Mouse (Mus musculus) adrenal gland, adult 2 months (tissue): ENCODE results near the gene Arhgef33. TPM values are rescaled to one million over a fixed set of nuclear protein-coding genes. Genes with fewer than 3 reads are reported as not detected.
A peak's percentile ranks its signal among the peaks of the same experiment; 100 is the strongest.
"Not testable (repeated sequence)": the region's sequence is repeated elsewhere in the genome, so short reads cannot be mapped to it uniquely, and the experiment has no call there.

Experiments
- DNase-seq: peaks from one replicate; pipeline ENCODE4 v3.0.0; 2021
- long read RNA-seq: library from polyadenylated mRNA; stranded (forward); transcript quantifications from one replicate; pipeline ENCODE4 v2.0.0, GENCODE M21; 2021
- polyA plus RNA-seq: library from polyadenylated mRNA; depleted of rRNA; stranded (reverse); fragments of >200 nt; gene quantifications from 2 replicates; pipeline ENCODE4 v1.2.3, GENCODE M21; 2012; rRNA removed
- total RNA-seq, 2 experiments: library from RNA; stranded (reverse); gene quantifications; 2 replicates each; pipeline ENCODE4 v1.2.3; 2021

The Arhgef33 gene
- total RNA-seq (1 to 10 TPM in 1 of 2 experiments, under 1 TPM in 1; 0.72 to 1.2 TPM), polyA plus RNA-seq (0.42 and 0.79 TPM in 2 replicates)
- long read RNA-seq, result 0 reads

DNA sequence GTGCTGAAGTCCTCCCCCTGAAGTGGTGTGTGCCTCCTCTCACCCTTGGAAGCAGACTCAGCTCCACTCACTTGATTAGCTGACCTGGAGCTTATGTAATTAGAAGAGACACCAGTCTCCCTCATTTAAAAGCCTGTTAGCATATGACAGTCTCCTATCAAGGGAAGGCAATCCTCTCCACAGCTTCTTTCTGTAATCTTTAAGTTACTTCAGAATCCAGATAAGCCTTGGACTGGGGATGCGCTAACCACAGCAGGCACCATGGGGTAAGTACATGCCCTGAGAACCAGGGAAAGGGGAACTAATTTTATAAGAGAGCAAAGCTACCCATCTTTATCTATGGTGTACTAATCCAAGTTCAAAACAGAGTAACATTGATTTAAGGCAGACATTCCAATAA, at the start of gene Arhgef33:
Arhgef33 (plus strand) TSS at position 157 of the 400 bp plus-strand sequence.
- no peak for DNase-seq

GRCm38 (mm10) chr17:80267065-80267464, 40.1 kb upstream of the Arhgef33 start:
- DNase-seq, result no peak

DNA sequence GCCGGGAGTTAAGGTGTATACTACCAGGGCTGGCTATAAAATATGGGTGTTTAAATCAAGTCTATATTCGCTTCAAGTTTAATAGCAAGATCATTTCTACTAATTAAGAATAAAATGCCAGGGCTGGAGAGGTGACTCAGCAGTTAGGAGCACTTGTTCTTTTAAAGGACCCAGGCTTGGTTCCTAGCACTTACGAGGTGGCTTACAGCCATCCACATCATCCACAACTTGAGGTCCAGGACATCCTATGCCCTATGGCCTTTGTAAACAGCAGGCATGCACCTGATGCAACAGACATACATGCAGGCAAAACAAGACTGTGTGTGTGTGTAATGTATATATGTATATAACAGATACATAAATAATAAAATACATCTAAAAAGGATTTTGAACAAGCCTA, 39.1 kb upstream of the Arhgef33 start:
- no peak for DNase-seq

DNA sequence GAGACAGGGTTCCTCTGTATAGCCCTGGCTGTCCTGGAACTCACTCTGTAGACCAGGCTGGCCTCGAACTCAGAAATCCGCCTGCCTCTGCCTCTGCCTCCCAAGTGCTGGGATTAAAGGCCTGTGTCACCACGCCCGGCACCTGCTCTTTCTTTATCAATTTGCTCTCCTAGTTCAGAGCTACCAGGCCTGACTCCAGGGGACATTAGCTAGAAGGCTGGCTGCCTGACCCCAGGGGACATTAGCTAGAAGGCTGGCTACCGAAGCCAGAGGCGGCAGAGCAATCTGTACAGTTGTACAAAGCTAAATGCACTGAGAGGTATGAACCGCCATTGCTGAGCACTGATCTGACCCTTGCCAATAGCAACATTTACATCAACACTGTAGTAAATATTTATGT, 36.6 kb upstream of the Arhgef33 start:
- not testable (repeated sequence) for DNase-seq

- DNase-seq, result no peak
Measured at GRCm38 (mm10) chr17:80278255-80278654, 29.0 kb upstream of the Arhgef33 start.

GRCm38 (mm10) chr17:80279340-80280070, 27.7 kb upstream of the Arhgef33 start:
- no peak for DNase-seq

GRCm38 (mm10) chr17:80284446-80284845, 22.8 kb upstream of the Arhgef33 start:
- no peak for DNase-seq

DNA sequence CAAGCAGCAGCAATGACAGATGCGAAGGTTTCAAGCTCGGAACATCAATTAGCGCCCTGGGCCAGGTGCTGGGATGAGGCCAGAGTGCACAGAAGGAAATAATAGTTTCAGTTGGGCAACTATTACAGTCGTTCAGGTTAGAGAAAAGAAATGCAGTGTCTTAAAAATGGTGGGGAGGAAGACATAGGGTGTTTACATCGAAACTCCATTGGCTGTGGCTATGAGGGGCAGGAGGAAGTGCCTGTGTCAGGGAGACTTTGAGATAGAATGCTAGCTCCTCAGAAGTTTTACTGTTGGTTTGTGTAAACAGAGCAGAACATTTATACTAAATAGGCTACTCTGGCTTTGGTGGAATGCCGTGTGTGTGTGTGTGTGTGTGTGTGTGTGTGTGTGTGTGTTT, 19.2 kb upstream of the Arhgef33 start:
- DNase-seq, result no peak

GRCm38 (mm10) chr17:80289280-80290073, 17.7 kb upstream of the Arhgef33 start:
- no peak for DNase-seq

DNA sequence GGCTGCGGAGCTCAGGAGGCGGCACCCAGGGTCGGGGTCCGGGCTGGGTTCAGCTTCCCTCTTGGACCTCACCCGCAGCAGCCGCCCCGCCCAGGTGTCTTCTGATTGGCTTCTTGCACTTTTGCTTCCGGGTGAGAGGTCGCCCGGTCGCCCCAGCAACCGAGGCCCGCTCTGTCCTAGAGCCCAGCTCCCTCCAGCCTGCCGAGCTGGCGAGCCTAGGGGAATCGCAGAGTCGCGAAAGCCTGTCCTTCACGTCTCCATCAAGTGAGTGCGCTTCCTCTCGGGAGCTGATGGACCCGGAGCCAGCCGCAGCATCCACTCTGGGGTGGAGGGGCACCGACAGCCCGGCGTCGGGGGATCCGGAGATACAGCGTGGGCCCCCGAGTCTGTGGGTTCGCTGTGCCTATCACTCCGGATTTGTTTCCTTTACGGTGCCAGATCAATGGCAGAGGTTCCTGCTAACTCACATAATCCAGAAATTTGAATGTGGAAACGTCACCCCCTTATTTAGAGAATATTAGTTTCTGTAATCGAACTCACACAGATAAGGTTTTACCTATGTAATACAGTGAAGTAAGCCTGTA, 17.0 kb upstream of the Arhgef33 start, which contains the start of the genes Morn2 and Dhx57:
Morn2 (plus strand) TSS at position 130 of the 584 bp plus-strand sequence.
Dhx57 (minus strand) TSS at position 403 of the 584 bp plus-strand sequence.
- DNase-seq, result peak; percentile 99

- peak; percentile 36 for DNase-seq
Measured at GRCm38 (mm10) chr17:80291148-80291547, 16.1 kb upstream of the Arhgef33 start.

DNA sequence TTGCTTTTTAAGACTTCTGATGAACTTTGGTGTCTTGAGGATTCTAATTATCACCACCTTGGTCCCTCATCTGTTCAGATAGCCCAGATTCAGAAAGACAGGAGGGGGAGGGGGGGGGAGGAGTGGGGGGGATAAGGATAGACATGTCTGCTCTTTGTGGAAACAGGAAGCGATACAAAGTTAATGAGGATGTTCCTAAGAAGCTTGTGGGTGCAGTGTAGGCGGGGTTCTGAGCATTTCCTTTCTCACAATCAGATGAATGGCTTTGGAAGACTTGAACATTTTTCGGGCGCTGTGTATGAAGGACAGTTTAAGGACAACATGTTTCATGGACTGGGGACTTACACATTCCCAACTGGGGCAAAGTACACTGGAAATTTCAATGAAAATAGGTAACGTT, 11.9 kb upstream of the Arhgef33 start:
- DNase-seq, result no peak

DNA sequence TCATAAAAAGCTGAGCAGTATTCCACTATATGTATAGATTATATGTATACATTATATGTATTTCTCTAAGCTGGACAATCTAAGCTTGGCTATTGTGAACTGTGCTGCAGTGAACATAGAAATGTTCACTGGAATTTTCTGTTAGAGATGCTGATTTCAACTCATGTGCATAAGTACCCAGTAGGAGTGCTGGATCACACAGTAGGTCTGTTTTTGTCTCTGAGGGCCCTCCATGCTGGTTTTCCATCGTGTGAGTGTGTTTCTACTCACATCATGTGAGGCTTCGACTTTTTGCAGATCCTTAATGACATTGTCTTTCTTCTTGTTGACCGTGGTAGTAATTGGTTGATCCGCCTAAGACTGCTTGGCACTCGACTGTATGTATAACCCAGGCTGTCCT, 8.4 kb upstream of the Arhgef33 start:
- no peak for DNase-seq

DNA sequence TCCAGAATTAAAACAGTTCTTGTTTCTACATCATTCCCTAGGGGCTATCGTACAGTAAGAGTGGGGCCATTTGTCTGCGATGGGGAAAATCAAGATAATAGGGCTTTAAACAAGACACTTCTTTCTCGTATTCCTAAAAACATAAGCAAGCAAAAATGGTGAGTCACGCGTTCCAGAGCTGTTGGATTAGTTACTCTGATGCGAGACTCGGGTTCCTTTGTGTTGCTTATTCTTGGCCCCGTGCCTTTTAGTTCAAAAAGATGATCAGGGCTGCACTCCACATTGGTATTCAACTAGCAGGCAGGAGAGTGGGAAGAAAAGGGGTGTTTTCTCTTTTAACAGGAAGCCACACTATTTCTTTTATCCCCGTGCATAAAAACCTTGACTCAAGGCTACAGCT, 4.6 kb downstream of the Arhgef33 start:
- DNase-seq, result no peak

DNA sequence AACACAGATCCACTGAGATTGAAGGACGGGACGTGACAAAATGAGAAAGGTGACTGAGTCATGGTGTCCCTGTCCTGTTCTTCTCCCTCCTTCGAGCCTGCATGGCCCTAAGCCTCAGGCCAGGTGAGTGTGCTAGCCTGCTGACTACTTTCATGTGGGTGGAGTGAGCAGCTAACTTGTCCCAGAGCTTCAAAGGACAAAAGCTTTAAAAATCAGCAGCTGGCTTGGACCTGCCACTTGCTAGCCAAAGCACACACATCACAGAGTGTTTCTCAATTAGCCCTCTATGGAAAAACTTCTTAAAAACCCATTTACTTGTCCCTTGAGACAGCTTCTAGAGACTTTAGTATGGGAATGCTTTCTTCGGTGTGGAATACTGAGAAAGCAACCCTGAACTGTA, 5.2 kb downstream of the Arhgef33 start:
- DNase-seq, result no peak

GRCm38 (mm10) chr17:80322228-80322627, 15.0 kb downstream of the Arhgef33 start:
- peak; percentile 14 for DNase-seq

GRCm38 (mm10) chr17:80323015-80323414, 15.8 kb downstream of the Arhgef33 start:
- no peak for DNase-seq

GRCm38 (mm10) chr17:80323658-80324057, 16.5 kb downstream of the Arhgef33 start:
- DNase-seq, result peak; percentile 22

- no peak for DNase-seq
Measured at GRCm38 (mm10) chr17:80324521-80324920, 17.3 kb downstream of the Arhgef33 start.

GRCm38 (mm10) chr17:80325456-80325855, 18.2 kb downstream of the Arhgef33 start:
- DNase-seq, result no peak

- DNase-seq, result no peak
Measured at GRCm38 (mm10) chr17:80326431-80326830, 19.2 kb downstream of the Arhgef33 start.

GRCm38 (mm10) chr17:80332386-80332785, 25.2 kb downstream of the Arhgef33 start:
- peak; percentile 23 for DNase-seq

DNA sequence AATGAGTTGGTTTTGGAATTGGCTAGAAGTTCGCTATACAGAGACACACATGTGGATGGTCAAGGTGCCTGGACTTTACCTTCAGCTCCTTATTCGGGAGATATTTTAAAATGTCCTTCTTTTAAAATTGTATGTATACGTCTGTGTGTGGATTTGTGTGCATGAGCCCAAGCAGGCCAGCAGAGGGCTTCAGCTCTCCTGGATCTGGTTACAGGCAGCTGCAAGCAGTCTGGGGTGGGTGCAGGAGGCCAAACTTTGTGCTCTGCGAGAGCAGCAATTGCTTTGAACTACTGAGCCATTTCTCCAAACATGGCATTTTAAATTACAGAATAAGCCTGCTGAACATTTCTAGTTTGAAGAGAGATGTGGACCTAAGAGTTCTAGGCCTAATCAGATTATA, 38.1 kb downstream of the Arhgef33 start:
- no peak for DNase-seq
